Mouse (Mus musculus): Measurements from ENCODE around the gene Dnajc6. TPM values are rescaled to one million over a fixed set of nuclear protein-coding genes. Genes with fewer than 3 reads are reported as not detected.

The Dnajc6 gene
- polyA plus RNA-seq, 1 experiment from 2014 or later: 77.1 TPM

GRCm38 (mm10) chr4:101620206-101620605 lies 123.8 kb downstream of the Dnajc6 start:
- ATAC-seq: no peak
- Histone ChIP-seq H3K4me3 (ENCODE audit: low read depth, low read length) (no peak overlapping the region), H3K36me3 (ENCODE audit: control insufficient read depth, insufficient read depth, low read length) (peaks cover 32% of the 10 kb centered on the region), H3K4me1 (ENCODE audit: control insufficient read depth, insufficient read depth, low read length) (no peaks in the 10 kb centered on the region), H3K4me2 (ENCODE audit: low read length) (no peak overlapping the region), H3K9me3 (replicated peaks; ENCODE audit: control insufficient read depth, low read length, poor library complexity, severe bottlenecking) (no peaks in the 10 kb centered on the region), H3K27me3 (ENCODE audit: control insufficient read depth, insufficient read depth, low read depth, low read length) (no peaks in the 10 kb centered on the region), H3K27ac (ENCODE audit: low read length) (no peak overlapping the region), H3K9ac (ENCODE audit: low read depth, low read length) (no peak overlapping the region)
- 51% methylated on average over 2 of the region's 2 CpGs for WGBS

- ATAC-seq: no peak
- H3K9me3 ChIP-seq (replicated peaks; ENCODE audit: control insufficient read depth, low read length, poor library complexity, severe bottlenecking): no peaks in the 10 kb centered on the region
- no peak overlapping the region for H3K9ac ChIP-seq (ENCODE audit: low read depth, low read length)
- no peak overlapping the region for H3K27ac ChIP-seq (ENCODE audit: low read length)
- peaks cover 25% of the 10 kb centered on the region for H3K36me3 ChIP-seq (ENCODE audit: control insufficient read depth, insufficient read depth, low read length)
- H3K4me1 ChIP-seq (ENCODE audit: control insufficient read depth, insufficient read depth, low read length): no peaks in the 10 kb centered on the region
- H3K4me3 ChIP-seq (ENCODE audit: low read depth, low read length): no peak overlapping the region
- H3K4me2 ChIP-seq (ENCODE audit: low read length): no peak overlapping the region
- 92% methylated on average over 5 of the region's 5 CpGs for WGBS
- H3K27me3 ChIP-seq (ENCODE audit: control insufficient read depth, insufficient read depth, low read depth, low read length): no peaks in the 10 kb centered on the region
Measured at GRCm38 (mm10) chr4:101621241-101621640, 124.8 kb downstream of the Dnajc6 start.

DNA sequence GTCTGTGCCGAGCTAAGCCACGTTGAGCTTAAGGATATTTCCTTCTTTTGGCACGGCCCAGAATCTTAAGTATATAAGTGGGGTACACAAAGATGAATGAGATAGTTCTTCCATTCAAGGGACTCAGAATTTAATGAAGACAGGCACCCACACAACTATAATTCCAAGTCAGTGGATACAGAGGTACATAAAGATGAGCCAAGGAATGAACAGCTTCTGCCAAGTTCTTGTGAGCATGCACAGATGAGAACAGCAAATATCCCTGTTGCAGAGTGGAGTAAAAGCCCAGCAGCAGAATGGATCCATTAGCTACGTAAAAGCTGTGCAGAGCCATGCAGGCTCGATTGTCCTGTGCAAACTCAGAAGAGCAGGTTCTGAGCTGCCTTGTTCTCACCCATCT lies 128.8 kb downstream of the Dnajc6 start:
- Histone ChIP-seq H3K9me3 (replicated peaks; ENCODE audit: control insufficient read depth, low read length, poor library complexity, severe bottlenecking) (no peaks in the 10 kb centered on the region), H3K27ac (ENCODE audit: low read length) (no peak overlapping the region), H3K9ac (ENCODE audit: low read depth, low read length) (no peak overlapping the region), H3K36me3 (ENCODE audit: control insufficient read depth, insufficient read depth, low read length) (peaks cover 40% of the 10 kb centered on the region), H3K4me2 (ENCODE audit: low read length) (no peak overlapping the region), H3K4me1 (ENCODE audit: control insufficient read depth, insufficient read depth, low read length) (no peaks in the 10 kb centered on the region), H3K27me3 (ENCODE audit: control insufficient read depth, insufficient read depth, low read depth, low read length) (no peaks in the 10 kb centered on the region), H3K4me3 (ENCODE audit: low read depth, low read length) (no peak overlapping the region)
- 91% methylated on average over 5 of the region's 5 CpGs for WGBS
- no peak for ATAC-seq

GRCm38 (mm10) chr4:101635596-101635995 lies 139.1 kb downstream of the Dnajc6 start:
- no peaks in the 10 kb centered on the region for H3K9me3 ChIP-seq (replicated peaks; ENCODE audit: control insufficient read depth, low read length, poor library complexity, severe bottlenecking)
- ATAC-seq: no peak
- no peak overlapping the region for H3K27ac ChIP-seq (ENCODE audit: low read length)
- no peak overlapping the region for H3K4me2 ChIP-seq (ENCODE audit: low read length)
- H3K4me3 ChIP-seq (ENCODE audit: low read depth, low read length): no peak overlapping the region
- no peak overlapping the region for H3K9ac ChIP-seq (ENCODE audit: low read depth, low read length)
- no peaks in the 10 kb centered on the region for H3K27me3 ChIP-seq (ENCODE audit: control insufficient read depth, insufficient read depth, low read depth, low read length)
- no peaks in the 10 kb centered on the region for H3K4me1 ChIP-seq (ENCODE audit: control insufficient read depth, insufficient read depth, low read length)
- WGBS: 82% methylated on average over 2 of the region's 2 CpGs
- H3K36me3 ChIP-seq (ENCODE audit: control insufficient read depth, insufficient read depth, low read length): peaks cover 41% of the 10 kb centered on the region

DNA sequence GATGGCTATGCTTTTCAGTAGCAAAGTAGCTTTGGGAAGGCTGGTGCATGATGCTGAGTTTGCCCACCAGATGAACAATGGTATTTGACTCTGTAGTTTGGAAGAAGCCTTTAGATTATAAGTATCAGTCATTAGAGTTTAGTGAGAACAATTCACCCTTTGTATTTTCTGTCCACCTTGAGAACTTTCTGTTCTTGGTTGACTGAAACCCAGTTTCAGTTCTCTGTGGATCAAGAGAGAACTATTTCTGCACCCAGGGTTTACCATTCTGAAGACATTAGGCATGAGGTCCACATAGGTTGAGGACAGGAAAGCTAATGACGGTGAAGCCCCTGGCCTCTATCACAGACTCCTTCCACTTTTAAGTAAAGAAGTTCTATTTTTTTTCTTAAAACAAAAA lies 141.0 kb downstream of the Dnajc6 start:
- no peaks in the 10 kb centered on the region for H3K27me3 ChIP-seq (ENCODE audit: control insufficient read depth, insufficient read depth, low read depth, low read length)
- no peak for ATAC-seq

GRCm38 (mm10) chr4:101640631-101641030 lies 144.2 kb downstream of the Dnajc6 start:
- no peak overlapping the region for H3K4me2 ChIP-seq (ENCODE audit: low read length)
- H3K4me1 ChIP-seq (ENCODE audit: control insufficient read depth, insufficient read depth, low read length): no peaks in the 10 kb centered on the region
- H3K9me3 ChIP-seq (replicated peaks; ENCODE audit: control insufficient read depth, low read length, poor library complexity, severe bottlenecking): no peaks in the 10 kb centered on the region
- peaks cover 34% of the 10 kb centered on the region for H3K36me3 ChIP-seq (ENCODE audit: control insufficient read depth, insufficient read depth, low read length)
- ATAC-seq: no peak
- 87% methylated on average over 5 of the region's 5 CpGs for WGBS
- H3K9ac ChIP-seq (ENCODE audit: low read depth, low read length): no peak overlapping the region
- no peaks in the 10 kb centered on the region for H3K27me3 ChIP-seq (ENCODE audit: control insufficient read depth, insufficient read depth, low read depth, low read length)
- H3K27ac ChIP-seq (ENCODE audit: low read length): no peak overlapping the region
- no peak overlapping the region for H3K4me3 ChIP-seq (ENCODE audit: low read depth, low read length)

More for the DNA sequence above, 141.0 kb downstream of the Dnajc6 start:
- Histone ChIP-seq H3K27ac (ENCODE audit: low read length) (no peak overlapping the region), H3K36me3 (ENCODE audit: control insufficient read depth, insufficient read depth, low read length) (peaks cover 40% of the 10 kb centered on the region), H3K9me3 (replicated peaks; ENCODE audit: control insufficient read depth, low read length, poor library complexity, severe bottlenecking) (no peaks in the 10 kb centered on the region), H3K4me1 (ENCODE audit: control insufficient read depth, insufficient read depth, low read length) (no peaks in the 10 kb centered on the region), H3K9ac (ENCODE audit: low read depth, low read length) (no peak overlapping the region), H3K4me2 (ENCODE audit: low read length) (no peak overlapping the region), H3K4me3 (ENCODE audit: low read depth, low read length) (no peak overlapping the region)
- 91% methylated on average over 1 of the region's 1 CpGs for WGBS

DNA sequence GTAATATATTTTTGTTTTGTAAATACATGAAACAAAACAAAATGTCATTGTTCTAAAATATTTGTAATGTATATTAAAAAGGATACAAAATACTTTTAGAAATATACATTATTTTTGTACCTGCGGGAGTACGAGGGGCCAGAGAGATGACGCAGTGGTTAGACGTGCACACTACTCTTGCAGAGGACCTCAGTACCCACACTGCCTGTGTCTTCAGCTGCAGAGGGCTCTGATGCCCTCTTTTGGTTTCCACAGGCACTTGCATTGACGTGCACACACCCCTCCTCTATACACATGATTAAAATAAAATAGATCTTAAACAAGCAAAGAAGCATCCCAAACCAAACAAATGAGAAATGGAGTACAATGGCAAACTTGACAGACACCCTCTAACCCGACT lies 146.3 kb downstream of the Dnajc6 start:
- no peaks in the 10 kb centered on the region for H3K9me3 ChIP-seq (replicated peaks; ENCODE audit: control insufficient read depth, low read length, poor library complexity, severe bottlenecking)
- H3K4me2 ChIP-seq (ENCODE audit: low read length): no peak overlapping the region
- no peaks in the 10 kb centered on the region for H3K4me1 ChIP-seq (ENCODE audit: control insufficient read depth, insufficient read depth, low read length)
- no peak overlapping the region for H3K27ac ChIP-seq (ENCODE audit: low read length)
- H3K27me3 ChIP-seq (ENCODE audit: control insufficient read depth, insufficient read depth, low read depth, low read length): no peaks in the 10 kb centered on the region
- peaks cover 24% of the 10 kb centered on the region for H3K36me3 ChIP-seq (ENCODE audit: control insufficient read depth, insufficient read depth, low read length)
- H3K4me3 ChIP-seq (ENCODE audit: low read depth, low read length): no peak overlapping the region
- 83% methylated on average over 6 of the region's 6 CpGs for WGBS
- ATAC-seq: no peak
- H3K9ac ChIP-seq (ENCODE audit: low read depth, low read length): no peak overlapping the region

DNA sequence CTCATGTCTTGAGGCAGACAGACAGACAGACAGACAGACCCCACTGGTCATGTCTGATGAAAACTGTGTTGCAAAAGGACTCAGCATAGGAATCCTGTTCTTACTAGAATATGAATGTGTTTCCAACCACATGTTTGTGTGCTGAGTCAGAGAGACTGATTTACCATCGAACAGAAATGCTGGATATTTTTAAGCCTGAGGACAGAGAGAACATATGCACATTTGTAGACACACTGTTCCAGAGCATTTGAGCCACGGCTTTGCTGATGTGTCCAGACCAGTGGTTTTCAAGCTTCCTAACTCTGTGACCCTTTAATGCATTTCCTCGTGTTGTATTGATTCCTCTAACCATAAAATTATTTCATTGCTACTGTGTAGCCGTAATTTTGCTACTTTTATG lies 146.8 kb downstream of the Dnajc6 start:
- Histone ChIP-seq H3K4me2 (ENCODE audit: low read length) (no peak overlapping the region), H3K4me3 (ENCODE audit: low read depth, low read length) (no peak overlapping the region), H3K9me3 (replicated peaks; ENCODE audit: control insufficient read depth, low read length, poor library complexity, severe bottlenecking) (no peaks in the 10 kb centered on the region), H3K9ac (ENCODE audit: low read depth, low read length) (no peak overlapping the region), H3K4me1 (ENCODE audit: control insufficient read depth, insufficient read depth, low read length) (no peaks in the 10 kb centered on the region; the same call in 1 of the 2 replicates), H3K36me3 (ENCODE audit: control insufficient read depth, insufficient read depth, low read length) (peaks cover 22% of the 10 kb centered on the region), H3K27ac (ENCODE audit: low read length) (no peak overlapping the region), H3K27me3 (ENCODE audit: control insufficient read depth, insufficient read depth, low read depth, low read length) (no peaks in the 10 kb centered on the region)
- 86% methylated on average over 4 of the region's 4 CpGs for WGBS
- ATAC-seq: no peak

- Histone ChIP-seq H3K27ac (ENCODE audit: low read length) (peak overlapping the region; percentile 83), H3K36me3 (ENCODE audit: control insufficient read depth, insufficient read depth, low read length) (peaks cover 3% of the 10 kb centered on the region; the same call in 1 of the 2 replicates), H3K27me3 (ENCODE audit: control insufficient read depth, insufficient read depth, low read depth, low read length) (no peaks in the 10 kb centered on the region), H3K4me3 (ENCODE audit: low read depth, low read length) (peak overlapping the region; percentile 84), H3K4me2 (ENCODE audit: low read length) (peak overlapping the region; percentile 63), H3K9ac (ENCODE audit: low read depth, low read length) (peak overlapping the region; percentile 65), H3K9me3 (replicated peaks; ENCODE audit: control insufficient read depth, low read length, poor library complexity, severe bottlenecking) (no peaks in the 10 kb centered on the region), H3K4me1 (ENCODE audit: control insufficient read depth, insufficient read depth, low read length) (peaks cover 14% of the 10 kb centered on the region)
- under 1% methylated on average over 8 of the region's 8 CpGs for WGBS
- no peak for ATAC-seq
Measured at GRCm38 (mm10) chr4:101646857-101647195, 150.4 kb downstream of the Dnajc6 start.

Data from midbrain, embryonic 16.5 days (tissue).